Mouse (Mus musculus) neural tube, embryonic 14.5 days (tissue): Measurements from ENCODE around the gene Rad51c. TPM values are rescaled to one million over a fixed set of nuclear protein-coding genes. Genes with fewer than 3 reads are reported as not detected.
"Not testable (repeated sequence)": the region's sequence is repeated elsewhere in the genome, so short reads cannot be mapped to it uniquely, and the experiment has no call there.

Experiments
- ATAC-seq: fragments of 200-750 bp; cut with Nextera tagmentation; 2 replicates; pipeline ENCODE4 v1.8.0; 2017; ENCODE audit warnings: low read depth, mild to moderate bottlenecking, moderate TSS enrichment, moderate library complexity
- H3K27ac ChIP-seq: fragments of 300-500 bp; sonication (generic); 2 replicates; pipeline ENCODE4 v1.5.1; 2014; ENCODE audit warnings: low read depth, mild to moderate bottlenecking, control low read depth, low read length, moderate library complexity, mixed read lengths
- H3K27me3 ChIP-seq: fragments of 300-500 bp; sonication (generic); 2 replicates; pipeline ENCODE4 v1.6.1; 2014; ENCODE audit warnings: low read length; ENCODE audit not compliant: control insufficient read depth, insufficient read depth
- H3K36me3 ChIP-seq: fragments of 300-500 bp; sonication (generic); 2 replicates; pipeline ENCODE4 v1.6.1; 2014; ENCODE audit warnings: low read length, mixed read lengths; ENCODE audit not compliant: control insufficient read depth, insufficient read depth
- H3K4me1 ChIP-seq: fragments of 300-500 bp; sonication (generic); 2 replicates; pipeline ENCODE4 v1.6.1; 2014; ENCODE audit warnings: low read length; ENCODE audit not compliant: control insufficient read depth, insufficient read depth
- H3K4me2 ChIP-seq: fragments of 300-500 bp; sonication (generic); 2 replicates; pipeline ENCODE4 v1.6.1; 2014; ENCODE audit warnings: mild to moderate bottlenecking, low read depth, low read length, control low read depth
- H3K4me3 ChIP-seq: fragments of 300-500 bp; sonication (generic); 2 replicates; pipeline ENCODE4 v1.5.1; 2014; ENCODE audit warnings: low read depth, low read length, control low read depth, mixed read lengths
- H3K9ac ChIP-seq: fragments of 300-500 bp; sonication (generic); replicated peaks from 2 replicates; pipeline ENCODE4 v1.6.1; 2014; ENCODE audit warnings: low read depth, mild to moderate bottlenecking, control low read depth, low read length, mixed read lengths
- H3K9me3 ChIP-seq: fragments of 300-500 bp; sonication (generic); 2 replicates; pipeline ENCODE4 v1.6.1; 2016; ENCODE audit warnings: low read length; ENCODE audit not compliant: control insufficient read depth
- WGBS: fragments of 180-500 bp; shearing (Covaris S2); extraction: QIAGEN DNeasy Blood & Tissue Kit; methylation state at CpG from one replicate; pipeline ENCODE4 v1.1.7; 2014; 5-methylcytosine and 5-hydroxymethylcytosine counted together
- polyA plus RNA-seq: library from polyadenylated mRNA; unstranded; fragments of >200 nt; fragmentation: Nextera tagmentation; extraction: Ambion mirVana; gene quantifications from 2 replicates; pipeline ENCODE4 v1.2.1, GENCODE M21; 2014

Rad51c gene
- polyA plus RNA-seq, 1 experiment from 2014 or later = 4.9 TPM

DNA sequence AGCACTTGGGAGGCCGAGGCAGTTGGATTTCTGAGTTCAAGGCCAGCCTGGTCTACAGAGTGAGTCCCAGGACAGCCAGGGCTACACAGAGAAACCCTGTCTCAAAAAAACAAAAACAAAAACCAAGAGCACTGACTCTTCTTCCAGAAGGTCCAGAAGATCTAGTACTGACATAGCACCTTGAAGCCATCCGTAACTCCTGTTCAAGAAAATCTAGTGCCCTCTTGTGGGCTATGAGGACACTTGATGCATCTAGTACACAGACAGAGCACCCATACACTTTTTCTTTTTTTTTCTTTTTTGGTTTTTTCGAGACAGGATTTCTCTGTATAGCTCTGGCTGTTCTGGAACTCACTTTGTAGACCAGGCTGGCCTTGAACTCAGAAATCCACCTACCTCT, 8.7 kb upstream of the Rad51c start:
- H3K4me1 ChIP-seq, H3K9me3 ChIP-seq, H3K4me3 ChIP-seq, H3K27me3 ChIP-seq, H3K9ac ChIP-seq, H3K27ac ChIP-seq, H3K4me2 ChIP-seq, ATAC-seq, H3K36me3 ChIP-seq: not testable (repeated sequence)
- 65% methylated on average over 3 of the region's 3 CpGs for WGBS

DNA sequence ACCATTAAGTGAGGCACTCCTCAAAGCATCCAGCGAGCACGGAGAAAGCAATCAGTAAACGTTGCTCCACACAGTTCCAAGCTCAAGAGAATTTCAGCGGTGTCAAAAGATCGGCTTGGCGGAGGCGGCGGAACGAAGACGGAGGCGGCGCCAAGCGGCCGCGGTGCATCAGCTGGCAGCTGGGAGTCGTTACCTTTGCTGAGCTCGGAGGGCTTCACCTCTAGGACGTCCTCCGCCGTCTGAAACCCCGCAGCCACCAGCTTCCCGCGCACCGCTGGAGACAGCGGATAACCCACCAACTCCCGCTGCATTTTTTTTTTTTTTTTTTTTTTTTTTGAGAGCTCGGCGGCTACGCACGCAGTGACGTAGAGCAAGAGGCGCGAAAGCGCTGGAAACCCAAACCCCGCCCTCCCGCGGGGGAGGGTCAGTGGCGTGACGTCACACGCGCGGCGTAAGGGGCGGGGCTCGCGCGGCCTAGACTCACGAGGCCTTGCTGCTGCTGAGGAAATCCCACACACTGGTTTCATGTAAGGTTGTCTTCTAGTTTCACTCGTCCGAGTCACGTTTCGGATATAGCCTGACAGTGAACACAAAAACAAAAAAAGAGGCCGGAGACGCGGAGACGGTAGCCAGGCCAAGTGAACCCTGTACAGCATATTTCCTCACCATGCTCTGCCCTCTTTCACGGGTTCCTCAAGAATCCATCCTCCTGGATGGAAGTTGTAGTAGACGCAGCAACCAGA, 472 bp downstream of the Rad51c start:
- no peaks in the 10 kb centered on the region for H3K36me3 ChIP-seq
- no peaks in the 10 kb centered on the region for H3K27me3 ChIP-seq
- H3K4me1 ChIP-seq = 0 out of 2 replicates have a peak, but pooled peaks cover 2% of the 10 kb centered on the region
- H3K27ac ChIP-seq = peak overlapping the region; percentile 92
- WGBS = 2% methylated on average over 58 of the region's 58 CpGs
- H3K4me3 ChIP-seq = peak overlapping the region; percentile 45
- peak; percentile 90 for ATAC-seq
- H3K9ac ChIP-seq = peak overlapping the region; percentile 59
- H3K9me3 ChIP-seq = no peaks in the 10 kb centered on the region
- peak overlapping the region; percentile 71 for H3K4me2 ChIP-seq

DNA sequence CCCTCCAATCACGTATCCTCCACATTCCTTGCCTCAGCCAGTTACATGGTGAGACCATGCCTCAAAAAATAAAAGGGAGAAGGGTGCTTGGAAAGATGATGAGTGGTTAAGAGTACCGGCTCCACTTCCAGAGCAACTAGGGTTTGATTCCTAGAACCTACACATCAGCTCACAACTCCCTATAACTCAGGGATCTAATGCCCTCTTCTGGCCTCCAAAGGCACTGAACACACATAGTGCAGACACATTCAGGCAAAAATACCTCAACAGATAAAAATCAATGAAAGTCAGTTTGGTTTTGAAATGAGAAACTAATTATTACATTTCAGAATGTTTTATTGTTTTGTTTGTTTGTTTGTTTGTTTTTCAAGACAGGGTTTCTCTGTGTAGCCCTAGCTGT, 6.4 kb downstream of the Rad51c start:
- H3K27me3 ChIP-seq = no peaks in the 10 kb centered on the region
- no peak for ATAC-seq
- WGBS = 92% methylated on average over 2 of the region's 2 CpGs
- no peak overlapping the region for H3K27ac ChIP-seq
- H3K4me2 ChIP-seq = no peak overlapping the region
- H3K36me3 ChIP-seq = no peaks in the 10 kb centered on the region
- no peak overlapping the region for H3K9ac ChIP-seq
- no peak overlapping the region for H3K4me3 ChIP-seq
- H3K4me1 ChIP-seq = no peaks in the 10 kb centered on the region
- no peaks in the 10 kb centered on the region for H3K9me3 ChIP-seq

DNA sequence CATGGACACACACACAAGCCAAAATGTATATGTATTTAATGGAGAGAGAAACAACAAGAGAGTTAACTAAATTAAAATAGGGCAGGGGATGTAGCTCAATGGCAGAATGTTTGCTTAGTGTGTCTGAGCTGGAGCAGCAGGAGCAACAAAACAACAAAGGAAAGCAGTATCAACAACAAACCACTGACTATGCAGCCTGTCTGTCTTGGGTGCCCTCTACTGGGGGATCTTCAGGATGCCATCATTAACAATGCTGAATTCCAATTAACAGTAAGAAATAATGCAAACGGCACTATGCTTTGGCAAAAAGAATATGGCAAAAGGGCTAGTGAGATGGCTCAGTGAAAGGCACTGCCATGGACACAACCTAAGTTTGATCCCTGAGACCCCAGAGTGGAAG, 10.9 kb downstream of the Rad51c start:
- WGBS = 15% methylated on average over 1 of the region's 1 CpGs
- Histone ChIP-seq H3K27me3 (no peaks in the 10 kb centered on the region), H3K4me1 (no peaks in the 10 kb centered on the region), H3K4me2 (no peak overlapping the region), H3K36me3 (no peaks in the 10 kb centered on the region), H3K4me3 (no peak overlapping the region), H3K27ac (no peak overlapping the region), H3K9ac (no peak overlapping the region), H3K9me3 (no peaks in the 10 kb centered on the region)
- peak; percentile 41; the same call in 1 of the 2 replicates for ATAC-seq

DNA sequence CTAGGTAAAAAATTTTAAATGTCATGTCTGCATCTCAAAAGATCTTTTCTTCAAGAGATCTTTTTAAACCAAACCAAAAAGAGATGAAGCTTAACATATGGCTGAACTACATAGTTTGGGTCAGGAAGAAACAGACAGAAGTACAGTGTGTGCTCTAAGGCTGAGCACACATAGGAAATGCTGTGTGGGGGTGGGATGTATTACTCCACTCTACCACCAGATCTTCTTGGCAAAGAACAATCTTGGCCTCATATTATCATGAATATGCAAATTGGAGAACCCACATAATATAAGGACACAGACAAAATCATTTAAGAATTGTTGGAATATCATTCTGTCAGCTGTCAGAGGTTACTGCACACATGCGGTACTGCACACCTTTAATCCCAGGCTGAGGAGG, 19.1 kb downstream of the Rad51c start:
- 91% methylated on average over 1 of the region's 1 CpGs for WGBS
- Histone ChIP-seq H3K4me3 (no peak overlapping the region), H3K27me3 (no peaks in the 10 kb centered on the region), H3K4me2 (no peak overlapping the region), H3K9ac (no peak overlapping the region), H3K27ac (no peak overlapping the region), H3K36me3 (no peaks in the 10 kb centered on the region), H3K9me3 (no peaks in the 10 kb centered on the region), H3K4me1 (no peaks in the 10 kb centered on the region)
- ATAC-seq = no peak

DNA sequence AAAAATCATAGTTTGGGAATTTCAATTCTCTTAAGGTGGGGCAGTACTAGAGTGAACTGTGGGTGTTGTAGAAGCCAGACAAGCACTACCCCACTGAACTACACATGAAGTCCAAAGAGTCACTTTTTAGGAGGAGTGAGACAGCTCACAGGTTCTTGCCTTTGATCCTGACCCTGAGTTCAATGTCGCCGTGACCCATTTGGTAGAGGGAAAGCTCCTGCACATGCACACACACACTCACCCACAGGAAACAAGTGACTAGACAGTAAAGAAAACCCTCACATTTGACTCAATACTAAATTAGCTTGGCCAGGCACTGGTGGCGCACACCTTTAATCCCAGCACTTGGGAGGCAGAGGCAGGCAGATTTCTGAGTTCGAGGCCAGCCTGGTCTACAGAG, 20.2 kb downstream of the Rad51c start:
- no peak overlapping the region for H3K4me2 ChIP-seq
- H3K4me3 ChIP-seq = no peak overlapping the region
- no peaks in the 10 kb centered on the region for H3K36me3 ChIP-seq
- ATAC-seq = no peak
- no peaks in the 10 kb centered on the region for H3K4me1 ChIP-seq
- 98% methylated on average over 4 of the region's 4 CpGs for WGBS
- H3K27ac ChIP-seq = no peak overlapping the region
- no peaks in the 10 kb centered on the region for H3K27me3 ChIP-seq
- H3K9me3 ChIP-seq = no peaks in the 10 kb centered on the region
- no peak overlapping the region for H3K9ac ChIP-seq

DNA sequence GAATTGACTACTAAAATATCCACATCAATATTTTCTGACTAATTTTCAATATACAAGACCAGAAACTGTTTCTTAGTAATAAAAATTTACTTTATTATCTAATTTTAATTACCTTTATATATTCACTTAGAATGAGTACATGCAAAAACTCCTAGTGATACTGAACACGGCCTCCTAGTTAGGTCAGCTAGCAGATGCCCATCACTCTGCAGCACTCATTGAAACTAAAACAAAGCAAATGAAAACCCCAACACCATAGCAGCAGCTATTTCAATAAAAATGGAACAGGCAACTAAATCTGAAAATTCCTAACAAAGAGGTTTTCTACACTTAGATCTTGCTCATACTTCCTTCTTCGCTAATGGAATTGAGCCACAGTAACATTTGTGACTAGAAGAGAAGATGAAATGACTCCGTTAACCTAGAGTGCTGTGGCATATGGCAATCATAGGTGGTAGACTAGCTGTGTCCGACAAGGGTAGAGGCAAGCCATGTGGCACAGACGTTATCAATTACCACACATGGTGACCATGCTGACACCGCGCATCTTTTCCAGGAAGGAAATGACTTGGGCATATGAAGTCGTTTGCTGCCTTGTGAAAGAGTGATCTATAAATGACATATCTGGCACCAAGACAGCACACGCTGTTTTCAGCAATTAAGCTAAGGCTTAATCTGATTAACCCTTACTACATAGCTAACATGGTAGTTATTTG, 36.7 kb downstream of the Rad51c start:
- no peak for ATAC-seq
- Histone ChIP-seq H3K27ac (no peak overlapping the region), H3K4me1 (no peaks in the 10 kb centered on the region), H3K4me2 (no peak overlapping the region), H3K9ac (no peak overlapping the region), H3K4me3 (no peak overlapping the region), H3K9me3 (no peaks in the 10 kb centered on the region), H3K27me3 (no peaks in the 10 kb centered on the region), H3K36me3 (no peaks in the 10 kb centered on the region)
- 62% methylated on average over 9 of the region's 9 CpGs for whole genome bisulfite sequencing

DNA sequence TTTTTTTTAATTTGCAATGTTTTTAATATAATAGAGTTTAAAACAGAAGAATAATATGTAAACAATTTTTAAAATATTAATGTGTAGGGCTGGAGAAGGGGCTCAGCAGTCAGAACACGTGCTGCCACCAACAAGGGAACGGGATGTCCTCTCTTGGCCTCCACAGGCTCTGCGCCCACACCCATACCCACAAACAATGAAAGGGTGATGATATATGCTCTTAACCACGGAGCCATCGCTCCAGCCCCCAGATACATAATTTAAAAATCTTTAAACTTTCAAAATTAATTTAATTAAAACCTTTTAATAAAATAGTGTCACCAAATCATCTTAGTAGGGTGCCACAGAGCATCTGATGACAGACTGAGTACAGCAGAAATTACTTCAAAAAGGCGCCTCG, 37.7 kb downstream of the Rad51c start:
- Histone ChIP-seq H3K4me3 (no peak overlapping the region), H3K27ac (no peak overlapping the region), H3K9ac (no peak overlapping the region), H3K4me1 (no peaks in the 10 kb centered on the region), H3K4me2 (no peak overlapping the region), H3K36me3 (no peaks in the 10 kb centered on the region), H3K9me3 (no peaks in the 10 kb centered on the region), H3K27me3 (no peaks in the 10 kb centered on the region)
- 85% methylated on average over 7 of the region's 7 CpGs for WGBS
- no peak for ATAC-seq

DNA sequence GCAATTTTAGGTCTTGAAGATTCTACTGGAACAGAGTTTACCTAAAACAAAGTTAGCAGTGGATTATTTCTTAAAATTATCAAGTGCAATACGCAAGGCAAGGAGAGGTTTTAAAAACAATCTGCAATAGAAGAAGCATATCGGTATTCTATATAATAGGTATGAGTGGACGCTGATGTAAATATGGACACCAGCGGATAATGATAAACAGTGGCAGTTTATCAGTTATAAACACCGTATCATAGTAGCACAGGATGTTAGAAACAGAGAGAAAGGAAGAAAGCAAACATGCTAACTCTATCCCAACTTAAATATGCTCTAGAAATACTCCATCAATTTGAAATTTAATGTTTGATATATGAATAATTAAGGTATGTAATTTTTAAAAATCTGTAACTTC, 39.6 kb downstream of the Rad51c start:
- ATAC-seq = no peak
- Histone ChIP-seq H3K4me2 (no peak overlapping the region), H3K9ac (no peak overlapping the region), H3K4me1 (no peaks in the 10 kb centered on the region), H3K9me3 (no peaks in the 10 kb centered on the region), H3K36me3 (no peaks in the 10 kb centered on the region), H3K4me3 (no peak overlapping the region), H3K27me3 (no peaks in the 10 kb centered on the region), H3K27ac (no peak overlapping the region)
- 92% methylated on average over 5 of the region's 5 CpGs for WGBS
